Mouse (Mus musculus) C2C12 (cell line): ENCODE measurements around the gene Ppm1h.

Source experiments
- CTCF ChIP-seq: IDR thresholded peaks from one replicate; pipeline ENCODE4 v1.5.1; 2011; ENCODE audit not compliant: control insufficient read depth, insufficient read depth, insufficient read length
- MYOD1 ChIP-seq: IDR thresholded peaks from one replicate; pipeline ENCODE4 v1.6.1; 2011; ENCODE audit warnings: low read depth; ENCODE audit not compliant: control insufficient read depth, insufficient read length
- MYOG ChIP-seq: IDR thresholded peaks from one replicate; pipeline ENCODE4 v1.6.1; 2011; ENCODE audit not compliant: control insufficient read depth, insufficient read length; ENCODE audit errors: extremely low read depth
- USF1 ChIP-seq: IDR thresholded peaks from one replicate; pipeline ENCODE4 v1.6.1; 2011; ENCODE audit warnings: low read depth, mild to moderate bottlenecking, control low read depth, moderate library complexity

GRCm38 (mm10) chr10:122738526-122738925, 60.0 kb downstream of the Ppm1h start:
- TF ChIP-seq USF1 (no peak), CTCF (no peak), MYOD1 (no peak), MYOG (no peak)
